Mouse (Mus musculus): ENCODE results near the gene Spata32.

DNA sequence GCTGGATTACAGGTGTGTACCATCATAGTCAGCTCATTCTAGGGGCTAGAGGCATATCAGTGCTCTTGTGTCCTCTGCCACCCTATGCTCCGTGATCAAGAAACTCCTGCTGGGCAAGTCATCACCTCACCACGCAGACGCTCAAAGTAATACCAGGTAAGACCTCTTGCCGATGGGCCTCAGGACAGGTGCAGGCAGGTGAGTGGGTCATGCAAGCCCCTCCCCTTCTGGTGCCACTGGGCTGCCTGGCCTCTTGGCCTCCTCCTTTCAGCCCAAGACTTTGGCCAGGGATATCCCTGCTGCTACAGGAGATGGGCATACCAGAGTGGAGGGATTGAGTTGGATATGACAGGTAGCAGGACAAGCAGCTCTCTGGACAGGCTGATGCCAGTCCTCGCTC, 1.0 kb upstream of the Spata32 start:
- TF ChIP-seq GATA1 (IDR thresholded peaks at IDR 0.05; ENCODE audit: borderline replicate concordance, low read length): no peak
- no peak for TF ChIP-seq FLI1 (IDR thresholded peaks at IDR 0.05; ENCODE audit: low read length)
